Mouse (Mus musculus) B cell, adult 2 months (primary cell): ENCODE data around the gene Cfb.
"Not testable (repeated sequence)": the region's sequence is repeated elsewhere in the genome, so short reads cannot be mapped to it uniquely, and the experiment has no call there.

Experiments used
- DNase-seq, 2 experiments: peaks; one replicate each; pipeline ENCODE4 v3.0.0; 2022

Cfb gene

GRCm38 (mm10) chr17:34836155-34836855 lies 26.0 kb downstream of the Cfb start:
- no peak for DNase-seq

GRCm38 (mm10) chr17:34830776-34831175 lies 31.5 kb downstream of the Cfb start:
- DNase-seq: not testable (repeated sequence)

GRCm38 (mm10) chr17:34814818-34815370 lies 47.4 kb downstream of the Cfb start:
- DNase-seq: no peak

GRCm38 (mm10) chr17:34813747-34814146 lies 48.6 kb downstream of the Cfb start:
- DNase-seq: peak; percentile 64 to 72

GRCm38 (mm10) chr17:34811275-34811674 lies 51.0 kb downstream of the Cfb start:
- no peak for DNase-seq

- not testable (repeated sequence) for DNase-seq
Observed at GRCm38 (mm10) chr17:34810811-34811210, 51.5 kb downstream of the Cfb start.

GRCm38 (mm10) chr17:34810411-34810810 lies 51.9 kb downstream of the Cfb start:
- DNase-seq: not testable (repeated sequence)

GRCm38 (mm10) chr17:34808599-34809205 lies 53.6 kb downstream of the Cfb start:
- DNase-seq: no peak

GRCm38 (mm10) chr17:34807176-34807575 lies 55.1 kb downstream of the Cfb start:
- no peak for DNase-seq
